Mouse (Mus musculus) retina, embryonic 14.5 days (tissue): ENCODE results near the gene Atp2b1.

Experiments
- DNase-seq: peaks from one replicate; pipeline ENCODE4 v3.0.0-alpha.2; 2015; ENCODE audit warnings: low spot score

Gene Atp2b1

GRCm38 (mm10) chr10:98913961-98914809 lies at the start of gene Atp2b1:
Gene Atp2b1, plus strand, starts transcription at chr10:98914406.
- DNase-seq, result peak; percentile 92

- no peak for DNase-seq
Observed at GRCm38 (mm10) chr10:98864851-98865250, 49.4 kb upstream of the Atp2b1 start.

GRCm38 (mm10) chr10:98866836-98867370 lies 47.3 kb upstream of the Atp2b1 start:
- DNase-seq, result no peak

GRCm38 (mm10) chr10:98868351-98868908 lies 45.8 kb upstream of the Atp2b1 start:
- no peak for DNase-seq

GRCm38 (mm10) chr10:98877855-98878254 lies 36.4 kb upstream of the Atp2b1 start:
- DNase-seq, result no peak

GRCm38 (mm10) chr10:98878636-98879035 lies 35.6 kb upstream of the Atp2b1 start:
- DNase-seq, result no peak

- DNase-seq, result no peak
Observed at GRCm38 (mm10) chr10:98880057-98880456, 34.1 kb upstream of the Atp2b1 start.

- DNase-seq, result no peak
Observed at GRCm38 (mm10) chr10:98880711-98881110, 33.5 kb upstream of the Atp2b1 start.

GRCm38 (mm10) chr10:98881492-98881891 lies 32.7 kb upstream of the Atp2b1 start:
- no peak for DNase-seq

GRCm38 (mm10) chr10:98882587-98882986 lies 31.6 kb upstream of the Atp2b1 start:
- no peak for DNase-seq

GRCm38 (mm10) chr10:98884445-98884844 lies 29.8 kb upstream of the Atp2b1 start:
- DNase-seq, result no peak

GRCm38 (mm10) chr10:98886770-98887271 lies 27.4 kb upstream of the Atp2b1 start:
- DNase-seq, result no peak

- DNase-seq, result no peak
Observed at GRCm38 (mm10) chr10:98891361-98891760, 22.8 kb upstream of the Atp2b1 start.

GRCm38 (mm10) chr10:98897507-98897906 lies 16.7 kb upstream of the Atp2b1 start:
- no peak for DNase-seq

GRCm38 (mm10) chr10:98897913-98898748 lies 16.1 kb upstream of the Atp2b1 start:
- DNase-seq, result no peak

GRCm38 (mm10) chr10:98901533-98901932 lies 12.7 kb upstream of the Atp2b1 start:
- DNase-seq, result no peak

- no peak for DNase-seq
Observed at GRCm38 (mm10) chr10:98905987-98906386, 8.2 kb upstream of the Atp2b1 start.

GRCm38 (mm10) chr10:98906941-98907549 lies 7.2 kb upstream of the Atp2b1 start:
- no peak for DNase-seq

- DNase-seq, result no peak
Observed at GRCm38 (mm10) chr10:98913610-98913960, 621 bp upstream of the Atp2b1 start.

- peak; percentile 77 for DNase-seq
Observed at GRCm38 (mm10) chr10:98914810-98915241, 620 bp downstream of the Atp2b1 start.

- DNase-seq, result peak; percentile 26
Observed at GRCm38 (mm10) chr10:98915398-98915931, 1.3 kb downstream of the Atp2b1 start.
